Mouse (Mus musculus) left cerebral cortex, adult 2 months (tissue): ENCODE results near the gene Rmi2. TPM values are rescaled to one million over a fixed set of nuclear protein-coding genes. Genes with fewer than 3 reads are reported as not detected.
"Not testable (repeated sequence)": the region's sequence is repeated elsewhere in the genome, so short reads cannot be mapped to it uniquely, and the experiment has no call there.

ENCODE experiments used
- DNase-seq, 2 experiments: peaks; one replicate each; pipeline ENCODE4 v3.0.0; 2021 to 2022; ENCODE audit warnings: low spot score in 2 of 2, mixed read lengths in 1 of 2; ENCODE audit errors: extremely low spot score in 1 of 2
- H3K27ac ChIP-seq: fragments of 200-600 bp; 2 replicates; pipeline ENCODE4 v1.8.1; 2022
- H3K4me3 ChIP-seq: fragments of 200-600 bp; 2 replicates; pipeline ENCODE4 v1.8.1; 2022
- CTCF ChIP-seq: fragments of 200-600 bp; IDR thresholded peaks from 2 replicates; pipeline ENCODE4 v1.8.1; 2022; ENCODE audit warnings: antibody characterized with exemption, mild to moderate bottlenecking, moderate library complexity
- intact Hi-C: fragments of 180-260 bp; cut with DNase I; formaldehyde crosslinking; loops from one replicate; pipeline ENCODE4 v1.15.1; 2025
- total RNA-seq, 2 experiments: library from RNA; stranded (reverse); gene quantifications; 2 replicates each; pipeline ENCODE4 v1.2.3; 2021

The Rmi2 gene
- total RNA-seq, 2 experiments from 2014 or later: 0.14 to 0.42 TPM

DNA sequence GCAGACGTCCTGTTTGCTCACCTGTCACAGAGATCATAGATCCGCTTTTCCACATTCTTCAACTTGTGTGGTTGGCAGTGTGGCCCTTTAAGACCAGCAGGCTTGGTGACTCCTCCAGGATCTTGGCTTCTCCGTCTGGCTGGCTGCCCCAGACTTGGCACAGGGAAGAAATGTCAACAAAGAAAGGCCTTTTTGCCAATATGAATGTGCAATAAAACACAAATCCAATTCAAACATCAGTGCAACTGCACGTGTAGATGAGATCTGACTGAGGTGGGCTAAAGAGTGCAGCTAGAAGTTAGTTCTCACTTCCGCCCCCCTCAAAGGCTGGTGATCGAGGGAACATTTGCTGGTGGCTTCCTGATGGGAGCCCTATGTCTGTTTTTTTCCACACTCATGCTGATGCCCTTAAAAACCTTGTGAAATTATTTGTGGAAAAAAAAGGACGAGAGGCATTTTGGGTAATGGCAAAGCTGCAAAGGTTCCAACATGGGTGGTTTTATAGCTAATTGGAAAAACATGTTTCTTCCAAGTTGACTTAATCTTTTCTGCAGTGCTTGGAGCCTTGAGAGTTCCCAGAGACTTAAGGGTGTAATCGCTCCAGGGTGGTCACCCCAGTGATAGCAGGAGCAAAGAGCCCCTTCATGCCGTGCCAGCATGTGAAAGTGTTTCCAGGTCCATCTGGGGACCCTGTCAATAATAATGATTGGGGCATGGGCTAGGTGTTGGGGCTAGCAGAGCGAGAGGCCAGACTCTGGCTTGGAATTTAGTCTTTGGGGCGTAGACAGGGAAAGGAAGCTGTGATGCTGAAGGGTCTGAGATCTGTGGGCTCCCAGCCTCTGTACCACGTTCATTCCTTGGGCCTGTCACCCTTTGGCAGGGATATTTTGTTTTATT, 15.4 kb downstream of the Rmi2 start:
- intact Hi-C loops: loop anchor here (5.0 to 10.0 kb wide), 3 partner anchors 185 to 278 kb away; no protein-coding TSS in a partner anchor
- no peak for DNase-seq
- TF ChIP-seq CTCF: no peak
- H3K4me3 ChIP-seq: no peak overlapping the region
- H3K27ac ChIP-seq: no peak overlapping the region

DNA sequence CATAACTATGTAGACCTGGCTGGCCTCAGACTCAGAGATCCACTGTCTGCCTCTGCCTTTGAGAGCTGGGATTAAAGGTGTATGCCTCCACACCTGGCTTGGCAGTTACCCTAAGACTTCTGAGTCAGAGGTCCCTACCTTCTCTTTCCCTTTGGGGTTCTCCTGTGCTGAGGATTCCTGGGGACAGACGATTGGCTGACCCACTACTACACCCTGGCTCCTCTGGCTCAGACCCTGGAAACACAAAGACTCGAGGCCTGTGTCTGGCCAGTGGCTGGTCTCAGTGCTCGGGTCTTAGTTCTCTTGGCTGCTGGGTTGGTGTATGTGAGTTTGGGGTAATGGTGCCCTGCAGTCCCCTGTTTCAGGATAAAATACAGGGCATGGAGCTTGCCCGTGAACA, 16.0 kb downstream of the Rmi2 start:
- intact Hi-C loops: no loop called here
- H3K4me3 ChIP-seq: no peak overlapping the region
- no peak overlapping the region for H3K27ac ChIP-seq
- no peak for DNase-seq
- TF ChIP-seq CTCF: no peak

DNA sequence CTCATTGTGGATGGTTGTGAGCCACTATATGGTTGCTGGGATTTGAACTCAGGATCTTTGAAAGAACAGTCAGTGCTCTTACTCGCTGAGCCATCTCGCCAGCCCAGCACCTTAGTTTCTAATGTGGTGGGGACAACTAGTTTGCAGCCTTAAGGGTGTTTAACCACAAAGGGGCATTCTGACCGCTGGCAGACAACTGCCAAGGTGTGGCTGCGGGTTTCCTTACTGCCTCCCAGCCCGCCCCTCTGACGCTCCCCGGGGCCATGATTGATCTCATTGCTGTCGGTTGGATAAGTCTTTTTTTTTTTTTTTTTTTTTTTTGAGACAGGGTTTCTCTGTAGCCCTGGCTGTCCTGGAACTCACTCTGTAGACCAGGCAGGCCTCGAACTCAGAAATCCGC, 17.4 kb downstream of the Rmi2 start:
- intact Hi-C loops, H3K4me3 ChIP-seq, H3K27ac ChIP-seq, DNase-seq: not testable (repeated sequence)

DNA sequence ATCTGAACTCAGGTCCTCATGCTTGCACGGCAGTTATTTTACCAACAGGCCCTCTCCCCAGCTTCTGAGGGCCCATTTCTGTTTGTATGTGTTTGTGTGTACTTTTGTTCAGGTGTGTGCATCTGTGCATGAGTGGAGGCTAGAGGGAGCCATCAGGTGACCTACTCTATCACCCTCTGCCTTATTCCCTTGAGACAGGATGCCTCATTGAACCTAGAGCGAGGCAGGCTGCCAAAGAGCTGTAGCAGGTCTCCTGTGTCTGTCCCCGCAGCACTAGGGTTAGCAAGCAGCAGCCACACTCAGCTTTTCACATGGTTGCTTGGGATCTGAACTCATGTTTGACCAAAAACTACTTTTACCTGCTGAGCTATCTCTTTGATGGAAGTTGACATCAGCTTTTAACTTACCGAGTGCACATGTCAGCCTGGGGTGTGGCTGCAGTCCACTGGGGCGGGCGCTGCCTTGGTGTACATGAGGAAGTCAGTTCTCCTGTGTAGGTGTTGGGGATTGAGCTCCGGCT, 24.9 kb downstream of the Rmi2 start:
- no peak for TF ChIP-seq CTCF
- no peak for DNase-seq
- Histone ChIP-seq H3K27ac (no peak overlapping the region), H3K4me3 (no peak overlapping the region)
- intact Hi-C loops: no loop called here

DNA sequence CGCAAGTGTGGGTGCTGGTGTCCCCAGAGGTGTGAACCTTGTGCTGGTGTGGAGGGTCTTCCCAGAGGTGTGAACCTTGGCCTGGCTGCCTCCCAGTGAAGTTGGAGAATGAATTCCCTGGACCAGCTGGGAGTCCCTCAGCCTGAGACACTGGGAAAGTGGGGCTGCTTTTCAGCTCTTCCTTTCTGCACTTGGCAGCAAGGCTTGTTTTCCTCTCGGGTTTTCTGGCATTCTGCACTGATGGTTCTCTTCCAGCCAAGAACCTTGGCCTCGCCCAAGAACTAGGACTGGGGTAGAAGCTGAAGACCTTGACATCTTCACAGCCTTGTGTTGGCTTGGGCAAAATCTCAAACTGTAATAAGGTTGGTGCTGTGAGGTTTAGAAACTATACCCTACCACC, 26.5 kb downstream of the Rmi2 start:
- intact Hi-C loops: no loop called here
- no peak overlapping the region for H3K4me3 ChIP-seq
- no peak for DNase-seq
- no peak overlapping the region for H3K27ac ChIP-seq
- no peak for TF ChIP-seq CTCF

DNA sequence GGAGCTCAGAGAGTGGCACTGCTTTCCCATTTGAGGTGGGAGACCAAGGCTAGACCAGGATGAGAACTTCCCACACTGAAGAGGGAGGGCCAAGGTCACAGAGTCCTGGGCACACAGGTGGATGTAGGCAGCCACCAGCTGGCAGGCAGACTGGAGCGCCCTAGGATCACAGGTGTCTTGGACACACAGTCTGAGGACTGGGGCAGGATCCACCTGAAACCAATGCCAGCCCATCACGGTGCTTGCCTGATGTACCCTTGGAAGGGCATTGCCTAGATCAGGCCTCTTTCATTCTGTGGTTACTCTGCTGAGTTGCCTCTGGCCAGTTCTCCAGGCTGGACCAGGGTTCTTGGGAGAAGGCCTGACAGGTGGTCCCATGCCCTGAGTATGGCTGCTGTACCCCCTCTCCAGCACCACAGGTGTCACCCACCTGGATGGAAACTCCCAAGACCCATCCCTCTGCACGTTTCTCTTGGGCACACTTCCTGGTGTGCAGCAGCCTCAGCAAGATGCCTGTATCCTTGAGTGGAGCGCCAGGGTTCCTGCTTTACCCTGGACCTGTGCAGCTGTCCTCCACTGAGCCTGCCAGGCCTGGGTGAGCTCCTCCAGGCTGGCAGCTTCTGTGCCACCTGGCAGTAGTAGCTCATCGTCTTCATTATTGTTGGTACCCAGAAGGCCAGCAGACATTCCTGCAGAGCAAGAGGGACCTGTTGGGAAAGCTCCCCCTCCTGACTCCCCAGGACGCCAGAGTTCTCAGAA, 30.2 kb downstream of the Rmi2 start:
- intact Hi-C loops: loop anchor here (5.0 kb wide), 1 partner anchor 293 kb away; no protein-coding TSS in a partner anchor
- Histone ChIP-seq H3K27ac (no peak overlapping the region), H3K4me3 (no peak overlapping the region)
- no peak for TF ChIP-seq CTCF
- DNase-seq: no peak

DNA sequence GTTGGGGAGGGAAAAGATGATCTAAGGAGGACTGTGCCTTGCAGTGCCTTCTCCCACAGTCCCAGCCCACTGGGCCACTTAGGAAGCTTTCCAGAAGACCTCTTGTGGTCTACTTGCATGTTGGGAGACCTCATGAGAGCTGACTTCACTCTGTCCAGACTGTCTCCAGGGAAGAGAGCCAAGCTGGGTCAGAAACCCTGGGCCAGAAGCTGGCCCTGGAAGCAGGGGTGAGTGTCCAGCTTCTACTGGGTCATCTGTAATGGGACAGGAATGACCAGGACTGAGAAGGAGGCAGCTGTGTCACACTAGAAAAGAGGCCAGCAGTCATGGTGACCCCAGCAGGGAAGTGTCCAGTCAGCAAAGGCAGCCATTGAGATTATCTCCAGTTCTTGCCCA, 30.7 kb downstream of the Rmi2 start:
- intact Hi-C loops: loop anchor here (5.0 kb wide), 1 partner anchor 293 kb away; no protein-coding TSS in a partner anchor
- DNase-seq: no peak
- Histone ChIP-seq H3K27ac (no peak overlapping the region), H3K4me3 (no peak overlapping the region)
- TF ChIP-seq CTCF: no peak

DNA sequence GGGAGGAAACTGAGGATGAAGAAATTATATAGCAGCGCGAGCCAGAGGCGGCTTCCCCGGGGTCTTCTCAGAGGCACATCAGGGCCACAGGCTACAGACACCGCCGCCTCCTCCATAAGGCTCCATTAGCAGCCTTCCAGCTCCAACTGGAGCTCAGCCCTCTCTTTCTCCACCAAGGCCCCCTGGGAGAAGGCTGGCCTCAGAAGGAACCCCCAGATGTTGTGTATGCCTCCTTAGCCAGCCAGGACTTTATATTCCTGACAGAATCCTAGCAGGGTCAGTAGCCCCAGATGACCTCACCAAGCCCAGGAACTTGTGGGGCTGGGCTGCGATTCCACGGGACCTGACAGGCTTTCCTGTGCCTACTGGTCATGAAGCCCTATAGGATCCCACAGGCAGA, 32.0 kb downstream of the Rmi2 start:
- no peak for TF ChIP-seq CTCF
- DNase-seq: no peak
- Histone ChIP-seq H3K4me3 (no peak overlapping the region), H3K27ac (no peak overlapping the region)
- intact Hi-C loops: loop anchor here (5.0 kb wide), 1 partner anchor 295 kb away; no protein-coding TSS in a partner anchor

DNA sequence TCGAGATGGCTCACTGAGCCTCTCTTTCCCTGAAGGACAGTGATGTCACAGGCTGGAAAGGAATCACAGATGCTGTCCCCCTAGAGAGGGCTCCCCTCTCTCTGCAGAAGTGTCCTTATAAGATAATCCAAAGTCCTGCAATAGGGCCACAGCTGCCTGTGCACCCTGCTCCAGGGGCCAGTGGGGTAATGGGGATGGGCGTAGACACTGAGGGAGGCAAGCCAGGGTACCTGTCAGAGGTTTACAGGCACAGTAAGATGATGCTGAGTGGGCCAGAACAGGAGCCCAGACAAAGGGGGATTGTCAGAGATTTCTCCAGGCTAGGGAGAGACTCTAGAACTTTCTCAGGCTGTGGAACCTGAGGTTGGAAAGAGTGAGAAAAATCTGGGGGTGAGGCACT, 32.6 kb downstream of the Rmi2 start:
- intact Hi-C loops: loop anchor here (5.0 kb wide), 1 partner anchor 295 kb away; no protein-coding TSS in a partner anchor

DNA sequence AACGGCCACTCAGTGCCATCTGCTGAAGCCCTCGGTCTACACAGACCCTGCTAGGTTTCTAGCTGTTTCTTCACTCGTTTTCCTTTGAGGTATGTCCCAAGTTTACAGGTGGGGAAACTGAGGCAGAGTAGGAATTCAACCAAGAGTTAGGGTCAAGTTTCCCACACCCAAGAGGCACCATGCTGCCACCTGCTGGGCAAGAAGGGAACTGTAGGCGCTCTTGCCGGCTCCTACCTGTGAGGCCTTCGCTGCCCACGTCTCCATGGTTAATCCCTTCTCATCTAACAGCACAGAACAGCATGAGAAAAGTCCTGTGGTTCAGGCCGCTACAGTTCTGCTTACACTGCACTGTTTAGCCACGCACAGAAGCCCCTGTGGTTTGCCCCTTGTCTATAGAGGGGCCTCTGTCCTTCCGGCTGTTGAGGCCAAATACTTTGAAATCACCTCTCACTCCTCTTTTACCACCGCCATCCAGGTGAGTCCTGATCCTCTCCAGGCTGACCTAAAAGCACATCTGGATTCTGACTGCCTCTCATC, 33.1 kb downstream of the Rmi2 start:
- Histone ChIP-seq H3K4me3 (no peak overlapping the region), H3K27ac (no peak overlapping the region)
- intact Hi-C loops: loop anchor here (5.0 kb wide), 1 partner anchor 296 kb away; no protein-coding TSS in a partner anchor
- DNase-seq: peak; percentile 46 to 65
- peak; percentile 99 for TF ChIP-seq CTCF

More for the DNA sequence above, 32.6 kb downstream of the Rmi2 start:
- Histone ChIP-seq H3K4me3 (no peak overlapping the region), H3K27ac (no peak overlapping the region)
- DNase-seq: no peak
- no peak for TF ChIP-seq CTCF

DNA sequence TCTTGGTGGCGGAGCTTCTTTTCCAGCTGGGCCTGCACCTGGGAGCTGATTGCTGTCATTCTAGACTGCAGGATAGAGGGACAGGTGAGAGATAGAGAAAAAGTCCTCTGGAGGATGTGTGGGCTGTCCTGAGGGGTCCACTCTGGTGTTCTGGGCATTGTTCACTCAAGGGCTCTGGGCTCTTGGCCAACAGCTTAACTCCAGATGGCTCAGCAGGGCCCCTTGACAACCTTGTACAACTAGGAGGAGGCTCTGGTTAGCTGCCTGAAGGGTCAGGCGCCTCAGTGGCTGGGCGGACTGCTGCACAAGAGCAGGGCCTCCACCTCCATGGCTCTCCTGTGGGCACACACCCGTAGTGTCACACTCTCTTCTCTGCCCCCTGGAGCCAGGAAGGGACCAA, 36.1 kb downstream of the Rmi2 start:
- TF ChIP-seq CTCF: no peak
- Histone ChIP-seq H3K4me3 (no peak overlapping the region), H3K27ac (no peak overlapping the region)
- no peak for DNase-seq
- intact Hi-C loops: loop anchor here (10.0 kb wide), 2 partner anchors 304 to 544 kb away; partner anchors contain the start of gene Zc3h7a
